Mouse (Mus musculus) embryonic fibroblast, embryonic 13.5 days (primary cell): ENCODE data around the gene Ccdc78.

Experiments used
- CTCF ChIP-seq: IDR thresholded peaks from 2 replicates; pipeline ENCODE4 v1.5.1; 2011; ENCODE audit warnings: mild to moderate bottlenecking, control low read depth, low read length, moderate library complexity, borderline replicate concordance; ENCODE audit not compliant: insufficient read depth
- POLR2A ChIP-seq: IDR thresholded peaks from 2 replicates; pipeline ENCODE4 v1.6.1; 2011; ENCODE audit warnings: low read depth, mild to moderate bottlenecking, control low read depth, low read length, moderate library complexity

GRCm38 (mm10) chr17:25786280-25786679 is at the start of gene Ccdc78:
- no peak for TF ChIP-seq CTCF
- no peak; the same call in 1 of the 2 replicates for TF ChIP-seq POLR2A
